Mouse (Mus musculus) adrenal gland, postnatal 25 days (tissue): ENCODE data around the gene Sap18b. TPM values are rescaled to one million over a fixed set of nuclear protein-coding genes. Genes with fewer than 3 reads are reported as not detected.

Experiments used
- total RNA-seq: library from RNA; stranded (reverse); gene quantifications from 2 replicates; pipeline ENCODE4 v1.2.3, GENCODE M21; 2021

Sap18b gene
- total RNA-seq, 1 experiment from 2014 or later = 199 TPM

Other genes with a start within 250 kb of the Sap18b start
- gene Prss54, start 249.0 kb upstream of the Sap18b start, total RNA-seq = not detected in 2 replicates
- gene Gins3, start 191.9 kb upstream of the Sap18b start, total RNA-seq = 3.2 and 4.1 TPM in 2 replicates
- gene Ndrg4, start 148.4 kb upstream of the Sap18b start, total RNA-seq = 15.4 and 22.5 TPM in 2 replicates
- 30.1 and 43.2 TPM in 2 replicates for gene Setd6, start 109.5 kb upstream of the Sap18b start, total RNA-seq
- 199 and 203 TPM in 2 replicates for gene Cnot1, start 17.9 kb upstream of the Sap18b start, total RNA-seq
- 25.6 and 29.4 TPM in 2 replicates for gene Slc38a7, start 28.2 kb downstream of the Sap18b start, total RNA-seq
- 121 and 127 TPM in 2 replicates for gene Got2, start 63.2 kb downstream of the Sap18b start, total RNA-seq